Mouse (Mus musculus): Measurements from ENCODE around the gene Cops4.

Gene Cops4

GRCm38 (mm10) chr5:100546294-100547080 is 28.4 kb downstream of the Cops4 start:
- no peak for DNase-seq (ENCODE audit: low spot score)

- DNase-seq (ENCODE audit: low spot score), result no peak
Measured at GRCm38 (mm10) chr5:100548236-100548635, 30.1 kb downstream of the Cops4 start.

GRCm38 (mm10) chr5:100549311-100549710 is 31.2 kb downstream of the Cops4 start:
- no peak for DNase-seq (ENCODE audit: low spot score)

GRCm38 (mm10) chr5:100550151-100550550 is 32.0 kb downstream of the Cops4 start:
- DNase-seq (ENCODE audit: low spot score), result no peak

- DNase-seq (ENCODE audit: low spot score), result no peak
Measured at GRCm38 (mm10) chr5:100551952-100552351, 33.8 kb downstream of the Cops4 start.

- DNase-seq (ENCODE audit: low spot score), result no peak
Measured at GRCm38 (mm10) chr5:100553426-100553825, 35.3 kb downstream of the Cops4 start.

GRCm38 (mm10) chr5:100557019-100557418 is 38.9 kb downstream of the Cops4 start:
- no peak for DNase-seq (ENCODE audit: low spot score)

GRCm38 (mm10) chr5:100557537-100557936 is 39.4 kb downstream of the Cops4 start:
- no peak for DNase-seq (ENCODE audit: low spot score)

- DNase-seq (ENCODE audit: low spot score), result no peak
Measured at GRCm38 (mm10) chr5:100558783-100559182, 40.7 kb downstream of the Cops4 start.

- DNase-seq (ENCODE audit: low spot score), result no peak
Measured at GRCm38 (mm10) chr5:100559357-100559756, 41.2 kb downstream of the Cops4 start.

- DNase-seq (ENCODE audit: low spot score), result no peak
Measured at GRCm38 (mm10) chr5:100562702-100563101, 44.6 kb downstream of the Cops4 start.

GRCm38 (mm10) chr5:100566798-100567197 is 48.7 kb downstream of the Cops4 start:
- DNase-seq (ENCODE audit: low spot score), result no peak

- no peak for DNase-seq (ENCODE audit: low spot score)
Measured at GRCm38 (mm10) chr5:100567258-100568032, 49.3 kb downstream of the Cops4 start.

- no peak for DNase-seq (ENCODE audit: low spot score)
Measured at GRCm38 (mm10) chr5:100568177-100568576, 50.1 kb downstream of the Cops4 start.

GRCm38 (mm10) chr5:100568802-100569201 is 50.7 kb downstream of the Cops4 start:
- no peak for DNase-seq (ENCODE audit: low spot score)

- no peak for DNase-seq (ENCODE audit: low spot score)
Measured at GRCm38 (mm10) chr5:100569250-100569934, 51.3 kb downstream of the Cops4 start.

- no peak for DNase-seq (ENCODE audit: low spot score)
Measured at GRCm38 (mm10) chr5:100569997-100570595, 52.0 kb downstream of the Cops4 start.

- DNase-seq (ENCODE audit: low spot score), result no peak
Measured at GRCm38 (mm10) chr5:100570716-100571115, 52.6 kb downstream of the Cops4 start.

GRCm38 (mm10) chr5:100572069-100572468 is 54.0 kb downstream of the Cops4 start, which contains the start of gene Plac8:
TSS of gene Plac8 (minus strand) at chr5:100572245.
- DNase-seq (ENCODE audit: low spot score), result no peak

GRCm38 (mm10) chr5:100573256-100573655 is 55.1 kb downstream of the Cops4 start:
- no peak for DNase-seq (ENCODE audit: low spot score)

- no peak for DNase-seq (ENCODE audit: low spot score)
Measured at GRCm38 (mm10) chr5:100574771-100575170, 56.7 kb downstream of the Cops4 start.

- no peak for DNase-seq (ENCODE audit: low spot score)
Measured at GRCm38 (mm10) chr5:100578863-100579411, 60.8 kb downstream of the Cops4 start.
